Mouse (Mus musculus) MEL (cell line): ENCODE measurements around the gene Fgf12. TPM values are rescaled to one million over a fixed set of nuclear protein-coding genes. Genes with fewer than 3 reads are reported as not detected.

Source experiments
- DNase-seq: peaks from one replicate; pipeline ENCODE4 v3.0.0; 2011; ENCODE audit warnings: low read depth, low spot score
- H3K27ac ChIP-seq: 2 replicates; pipeline ENCODE4 v1.5.1; 2012; ENCODE audit warnings: low read depth, mild to moderate bottlenecking, control low read depth, low read length, moderate library complexity; ENCODE audit not compliant: control insufficient read depth
- H3K27me3 ChIP-seq, 2 experiments: fragments of 150-350 bp in 1 of 2; sonication (generic) in 1 of 2; 2 replicates each; pipeline ENCODE4 v1.6.1; 2012; ENCODE audit warnings: low read length in 2 of 2, mild to moderate bottlenecking in 2 of 2, improper control_type of control experiment in 1 of 2, moderate library complexity in 1 of 2; ENCODE audit not compliant: insufficient read depth in 2 of 2, control insufficient read depth in 1 of 2
- H3K36me3 ChIP-seq, 2 experiments: 2 replicates each; pipeline ENCODE4 v1.6.1; 2012 to 2014; ENCODE audit warnings: low read length in 2 of 2, improper control_type of control experiment in 1 of 2, inconsistent platforms in 1 of 2, mild to moderate bottlenecking in 1 of 2; ENCODE audit not compliant: insufficient read depth in 2 of 2, control insufficient read depth in 1 of 2
- H3K4me1 ChIP-seq, 2 experiments: fragments of 150-350 bp in 1 of 2; sonication (generic) in 1 of 2; 2 replicates each; pipeline ENCODE4 v1.6.1; 2012; ENCODE audit warnings: low read length in 2 of 2, improper control_type of control experiment in 1 of 2, mild to moderate bottlenecking in 1 of 2; ENCODE audit not compliant: insufficient read depth in 2 of 2, control insufficient read depth in 1 of 2
- H3K4me3 ChIP-seq, 2 experiments: fragments of 150-350 bp in 1 of 2; sonication (generic) in 1 of 2; 2 replicates each; pipeline ENCODE4 v1.5.1; 2012; ENCODE audit warnings: low read depth in 2 of 2, low read length in 2 of 2, mild to moderate bottlenecking in 2 of 2, moderate library complexity in 2 of 2, control low read depth in 1 of 2, improper control_type of control experiment in 1 of 2; ENCODE audit not compliant: control insufficient read depth in 1 of 2, insufficient read depth in 1 of 2
- H3K79me2 ChIP-seq: 2 replicates; pipeline ENCODE4 v1.6.1; 2012; ENCODE audit warnings: mild to moderate bottlenecking, low read length, moderate library complexity; ENCODE audit not compliant: control insufficient read depth, poor library complexity, insufficient read depth
- H3K9ac ChIP-seq: 2 replicates; pipeline ENCODE4 v1.6.1; 2012; ENCODE audit warnings: low read depth, mild to moderate bottlenecking, control low read depth, low read length, moderate library complexity; ENCODE audit not compliant: control insufficient read depth, poor library complexity, severe bottlenecking
- H3K9me3 ChIP-seq: fragments of 150-350 bp; sonication (generic); replicated peaks from 2 replicates; pipeline ENCODE4 v1.6.1; 2012; ENCODE audit warnings: mild to moderate bottlenecking, low read length, improper control_type of control experiment, moderate library complexity; ENCODE audit not compliant: insufficient read depth
- CHD1 ChIP-seq: IDR thresholded peaks from 2 replicates; pipeline ENCODE4 v1.6.1; 2012; ENCODE audit warnings: low read depth, mild to moderate bottlenecking, inconsistent platforms, low read length, improper control_type of control experiment
- ELF1 ChIP-seq: IDR thresholded peaks from 2 replicates; pipeline ENCODE4 v1.6.1; 2014; ENCODE audit warnings: low read depth, mild to moderate bottlenecking, inconsistent platforms, low read length, improper control_type of control experiment, moderate library complexity
- EP300 ChIP-seq, 2 experiments: IDR thresholded peaks; 2 replicates each; pipeline ENCODE4 v1.6.1; 2011; ENCODE audit warnings: improper control_type of control experiment in 2 of 2, low read length in 2 of 2, low read depth in 1 of 2, mild to moderate bottlenecking in 1 of 2
- ETS1 ChIP-seq: IDR thresholded peaks from 2 replicates; pipeline ENCODE4 v1.6.1; 2012; ENCODE audit warnings: low read depth, mild to moderate bottlenecking, inconsistent platforms, low read length, improper control_type of control experiment, moderate library complexity
- GABPA ChIP-seq: IDR thresholded peaks from 2 replicates; pipeline ENCODE4 v1.6.1; 2012; ENCODE audit warnings: low read depth, mild to moderate bottlenecking, inconsistent platforms, low read length, improper control_type of control experiment, moderate library complexity
- HCFC1 ChIP-seq: IDR thresholded peaks from 2 replicates; pipeline ENCODE4 v1.6.1; 2012; ENCODE audit warnings: low read depth, mild to moderate bottlenecking, inconsistent platforms, low read length, improper control_type of control experiment, moderate library complexity
- JUND ChIP-seq: IDR thresholded peaks from 2 replicates; pipeline ENCODE4 v1.6.1; 2011; ENCODE audit warnings: low read depth, mild to moderate bottlenecking, improper control_type of control experiment, low read length
- MAFK ChIP-seq: IDR thresholded peaks from 2 replicates; pipeline ENCODE4 v1.6.1; 2011; ENCODE audit warnings: low read depth, mild to moderate bottlenecking, low read length, improper control_type of control experiment, borderline replicate concordance
- MAX ChIP-seq: IDR thresholded peaks from 2 replicates; pipeline ENCODE4 v1.6.1; 2011; ENCODE audit warnings: low read length, improper control_type of control experiment
- MAZ ChIP-seq: IDR thresholded peaks from 2 replicates; pipeline ENCODE4 v1.6.1; 2012; ENCODE audit warnings: low read depth, mild to moderate bottlenecking, inconsistent platforms, low read length, improper control_type of control experiment
- MXI1 ChIP-seq: IDR thresholded peaks from 2 replicates; pipeline ENCODE4 v1.6.1; 2011; ENCODE audit warnings: mild to moderate bottlenecking, low read depth, low read length, improper control_type of control experiment
- NELFE ChIP-seq: IDR thresholded peaks from 2 replicates; pipeline ENCODE4 v1.6.1; 2011; ENCODE audit warnings: low read depth, low read length, improper control_type of control experiment
- NRF1 ChIP-seq: IDR thresholded peaks from 2 replicates; pipeline ENCODE4 v1.6.1; 2014; ENCODE audit warnings: low read depth, mild to moderate bottlenecking, inconsistent platforms, low read length, improper control_type of control experiment, moderate library complexity; ENCODE audit not compliant: poor library complexity, insufficient read depth, severe bottlenecking
- POLR2A ChIP-seq, 2 experiments: IDR thresholded peaks; 2 replicates each; pipeline ENCODE4 v1.6.1; 2011 to 2012; ENCODE audit warnings: low read length in 2 of 2, mild to moderate bottlenecking in 2 of 2, control low read depth in 1 of 2, improper control_type of control experiment in 1 of 2, low read depth in 1 of 2, moderate library complexity in 1 of 2; ENCODE audit not compliant: control insufficient read depth in 1 of 2, insufficient read depth in 1 of 2, poor library complexity in 1 of 2
- POLR2AphosphoS2 ChIP-seq: IDR thresholded peaks from 2 replicates; pipeline ENCODE4 v1.6.1; 2011; ENCODE audit warnings: low read length, improper control_type of control experiment
- POLR2AphosphoS5 ChIP-seq: IDR thresholded peaks from 2 replicates; pipeline ENCODE4 v1.6.1; 2012; ENCODE audit warnings: low read depth, borderline replicate concordance, mild to moderate bottlenecking, inconsistent platforms, low read length, moderate library complexity, mixed read lengths
- RCOR1 ChIP-seq: IDR thresholded peaks from 2 replicates; pipeline ENCODE4 v1.6.1; 2012; ENCODE audit warnings: low read depth, mild to moderate bottlenecking, inconsistent platforms, low read length, improper control_type of control experiment
- SIN3A ChIP-seq: IDR thresholded peaks from 2 replicates; pipeline ENCODE4 v1.6.1; 2012; ENCODE audit warnings: low read length, improper control_type of control experiment, inconsistent platforms
- SMC3 ChIP-seq: IDR thresholded peaks from 2 replicates; pipeline ENCODE4 v1.6.1; 2011; ENCODE audit warnings: low read depth, low read length, improper control_type of control experiment
- TAL1 ChIP-seq: IDR thresholded peaks from 2 replicates; pipeline ENCODE4 v1.6.1; 2012; ENCODE audit warnings: mild to moderate bottlenecking, inconsistent platforms, low read length, moderate library complexity, mixed read lengths
- TBP ChIP-seq: IDR thresholded peaks from 2 replicates; pipeline ENCODE4 v1.8.0; 2011; ENCODE audit warnings: low read depth, low read length, improper control_type of control experiment
- ZC3H11A ChIP-seq: IDR thresholded peaks from 2 replicates; pipeline ENCODE4 v1.6.1; 2012; ENCODE audit warnings: low read depth, mild to moderate bottlenecking, inconsistent platforms, low read length, improper control_type of control experiment
- ZKSCAN1 ChIP-seq: IDR thresholded peaks from 2 replicates; pipeline ENCODE4 v1.6.1; 2012; ENCODE audit warnings: low read depth, mild to moderate bottlenecking, inconsistent platforms, low read length, improper control_type of control experiment, moderate library complexity
- ZMIZ1 ChIP-seq: IDR thresholded peaks from 2 replicates; pipeline ENCODE4 v1.6.1; 2012; ENCODE audit warnings: low read depth, mild to moderate bottlenecking, inconsistent platforms, low read length, improper control_type of control experiment, moderate library complexity
- ZNF384 ChIP-seq: IDR thresholded peaks from 2 replicates; pipeline ENCODE4 v1.6.1; 2012; ENCODE audit warnings: low read depth, mild to moderate bottlenecking, inconsistent platforms, low read length, improper control_type of control experiment
- polyA plus RNA-seq, 2 experiments: library from polyadenylated mRNA; stranded (reverse) in 1 of 2; unstranded in 1 of 2; fragments of >175 nt in 1 of 2; fragments of >200 nt in 1 of 2; gene quantifications; 2 replicates each; pipeline versions ENCODE4 v1.2.1 to v1.2.4; 2012; ENCODE audit warnings: low replicate concordance in 2 of 2, low read depth in 1 of 2; ENCODE audit not compliant: insufficient read length in 2 of 2, insufficient read depth in 1 of 2, missing spikeins in 1 of 2
- total RNA-seq: library from RNA; depleted of rRNA; stranded (reverse); fragments of 300-350 nt; gene quantifications from 2 replicates; pipeline ENCODE4 v1.2.3, GENCODE M21; 2012

The Fgf12 gene
- total and polyA plus RNA-seq, 3 experiments = not detected

GRCm38 (mm10) chr16:28345323-28345722 lies 407.5 kb downstream of the Fgf12 start:
- Histone ChIP-seq H3K4me1 (no peaks in the 10 kb centered on the region), H3K9ac (no peak overlapping the region)

DNA sequence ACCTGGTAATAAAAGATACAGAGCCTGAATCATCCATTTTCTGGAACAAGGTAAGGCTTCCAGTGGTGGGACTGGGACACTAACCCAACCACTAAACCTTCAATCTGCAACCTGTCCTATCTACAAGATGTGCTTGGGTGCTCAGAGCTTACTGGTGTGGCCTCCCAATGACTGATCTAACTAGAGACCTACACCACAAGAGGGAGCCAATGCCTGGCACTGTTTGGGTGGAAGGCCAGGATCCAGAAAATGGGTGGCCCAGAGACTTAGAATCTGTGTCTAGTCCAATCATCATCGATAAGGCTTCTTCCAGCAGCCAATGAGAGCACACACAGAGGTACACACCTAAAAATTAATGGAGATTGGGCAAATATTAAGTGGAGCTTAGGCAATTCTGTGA lies 414.9 kb downstream of the Fgf12 start:
- no peak for DNase-seq
- Histone ChIP-seq H3K9me3 (no peaks in the 10 kb centered on the region), H3K79me2 (no peaks in the 10 kb centered on the region), H3K27me3 (no peaks in the 10 kb centered on the region), H3K27ac (no peak overlapping the region), H3K4me1 (no peaks in the 10 kb centered on the region), H3K36me3 (no peaks in the 10 kb centered on the region), H3K9ac (no peak overlapping the region), H3K4me3 (no peak overlapping the region)
- no peak for TF ChIP-seq TBP
- no peak for TF ChIP-seq ETS1
- no peak for TF ChIP-seq POLR2AphosphoS2
- TF ChIP-seq NELFE = no peak
- no peak for TF ChIP-seq GABPA
- TF ChIP-seq POLR2A (IDR thresholded peaks at IDR 0.05; ENCODE audit: control insufficient read depth in 1 of 2, insufficient read depth in 1 of 2, low read depth in 1 of 2, low read length in 2 of 2, poor library complexity in 1 of 2) = no peak
- no peak for TF ChIP-seq NRF1
- TF ChIP-seq MXI1 = no peak
- no peak for TF ChIP-seq RCOR1
- TF ChIP-seq ZMIZ1 = no peak
- TF ChIP-seq ZNF384 = no peak
- TF ChIP-seq ELF1 = no peak
- TF ChIP-seq MAX = no peak
- TF ChIP-seq SMC3 = no peak
- TF ChIP-seq JUND = no peak
- no peak for TF ChIP-seq CHD1

More at GRCm38 (mm10) chr16:28345323-28345722, 407.5 kb downstream of the Fgf12 start:
- no peaks in the 10 kb centered on the region for H3K79me2 ChIP-seq
- no peaks in the 10 kb centered on the region for H3K36me3 ChIP-seq
- H3K4me3 ChIP-seq = no peak overlapping the region
- no peaks in the 10 kb centered on the region for H3K27me3 ChIP-seq
- no peak for DNase-seq
- no peak overlapping the region for H3K27ac ChIP-seq
- TF ChIP-seq TAL1 (no peak), EP300 (IDR thresholded peaks at IDR 0.05; ENCODE audit: low read depth in 1 of 2, low read length in 2 of 2) (no peak), ELF1 (no peak), ETS1 (no peak), TBP (no peak), HCFC1 (no peak), POLR2A (IDR thresholded peaks at IDR 0.05; ENCODE audit: control insufficient read depth in 1 of 2, insufficient read depth in 1 of 2, low read depth in 1 of 2, low read length in 2 of 2, poor library complexity in 1 of 2) (no peak), POLR2AphosphoS5 (no peak), ZMIZ1 (no peak), ZC3H11A (no peak), SIN3A (no peak), MAZ (no peak), JUND (no peak), MAFK (no peak), ZKSCAN1 (no peak)
- no peaks in the 10 kb centered on the region for H3K9me3 ChIP-seq
